Mouse (Mus musculus) lung, embryonic 14.5 days (tissue): ENCODE measurements around the gene Hormad1. TPM values are rescaled to one million over a fixed set of nuclear protein-coding genes. Genes with fewer than 3 reads are reported as not detected.

ENCODE experiments used
- ATAC-seq: fragments of 200-750 bp; cut with Nextera tagmentation; 2 replicates; pipeline ENCODE4 v1.8.0; 2017; ENCODE audit warnings: mild to moderate bottlenecking, moderate TSS enrichment, moderate library complexity; ENCODE audit not compliant: insufficient read depth
- DNase-seq: peaks from one replicate; pipeline ENCODE4 v3.0.0-alpha.2; 2015
- H3K27ac ChIP-seq: fragments of 300-500 bp; sonication (generic); 2 replicates; pipeline ENCODE4 v1.5.1; 2014; ENCODE audit warnings: low read depth, mild to moderate bottlenecking, moderate library complexity
- H3K27me3 ChIP-seq: fragments of 300-500 bp; sonication (generic); 2 replicates; pipeline ENCODE4 v1.6.1; 2014; ENCODE audit warnings: low read length, control low read depth; ENCODE audit not compliant: insufficient read depth
- H3K36me3 ChIP-seq: fragments of 300-500 bp; sonication (generic); 2 replicates; pipeline ENCODE4 v1.6.1; 2014; ENCODE audit warnings: control low read depth; ENCODE audit not compliant: insufficient read depth
- H3K4me1 ChIP-seq: fragments of 300-500 bp; sonication (generic); 2 replicates; pipeline ENCODE4 v1.6.1; 2014; ENCODE audit warnings: antibody characterized with exemption, control low read depth; ENCODE audit not compliant: insufficient read depth
- H3K4me2 ChIP-seq: fragments of 300-500 bp; sonication (generic); 2 replicates; pipeline ENCODE4 v1.6.1; 2014; ENCODE audit warnings: mild to moderate bottlenecking
- H3K4me3 ChIP-seq: fragments of 300-500 bp; sonication (generic); 2 replicates; pipeline ENCODE4 v1.5.1; 2014; ENCODE audit warnings: low read depth, low read length
- H3K9ac ChIP-seq: fragments of 300-500 bp; sonication (generic); 2 replicates; pipeline ENCODE4 v1.6.1; 2014
- H3K9me3 ChIP-seq: fragments of 300-500 bp; sonication (generic); 2 replicates; pipeline ENCODE4 v1.6.1; 2016; ENCODE audit warnings: low read depth, low read length, control low read depth
- CTCF ChIP-seq: IDR thresholded peaks from 2 replicates; pipeline ENCODE4 v1.5.1; 2016; ENCODE audit warnings: antibody characterized with exemption, low read depth
- WGBS: fragments of 180-500 bp; shearing (Covaris S2); extraction: QIAGEN DNeasy Blood & Tissue Kit; methylation state at CpG from one replicate; pipeline ENCODE4 v1.1.7; 2014; 5-methylcytosine and 5-hydroxymethylcytosine counted together
- polyA plus RNA-seq: library from polyadenylated mRNA; unstranded; fragments of >200 nt; fragmentation: Nextera tagmentation; extraction: Ambion mirVana; gene quantifications from 2 replicates; pipeline ENCODE4 v1.2.1, GENCODE M21; 2014

Hormad1 gene
- polyA plus RNA-seq, 1 experiment from 2014 or later, result not detected

- Histone ChIP-seq H3K4me1 (no peaks in the 10 kb centered on the region), H3K27me3 (no peaks in the 10 kb centered on the region), H3K4me2 (no peak overlapping the region), H3K36me3 (no peaks in the 10 kb centered on the region), H3K27ac (no peak overlapping the region), H3K9me3 (no peaks in the 10 kb centered on the region), H3K9ac (no peak overlapping the region), H3K4me3 (no peak overlapping the region)
- TF ChIP-seq CTCF, result no peak
- 90% methylated on average over 3 of the region's 3 CpGs for WGBS
- DNase-seq (no peak), ATAC-seq (no peak)
These were observed 1.3 kb downstream of the Hormad1 start for GRCm38 (mm10) chr3:95560738-95561137.

DNA sequence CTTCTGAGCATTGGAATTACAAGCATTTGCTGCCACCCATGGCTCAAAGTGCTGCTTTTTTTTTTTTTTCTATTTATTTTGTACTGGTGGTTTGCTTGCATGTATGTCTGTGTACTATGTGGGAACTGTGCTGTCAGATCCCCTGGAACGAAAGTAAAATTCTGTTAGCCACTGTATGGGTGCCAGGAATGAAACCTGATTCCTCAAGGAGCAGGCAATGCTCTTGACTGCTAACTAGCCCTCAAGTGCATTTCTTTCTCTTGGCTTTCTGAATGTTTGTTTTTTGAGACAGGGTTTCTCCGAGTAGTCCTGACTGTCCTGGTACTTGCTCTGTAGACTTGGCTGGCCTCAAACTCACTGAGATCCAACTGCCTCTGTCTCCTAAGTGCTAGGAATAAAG lies 2.3 kb downstream of the Hormad1 start:
- no peak overlapping the region for H3K4me2 ChIP-seq
- no peak overlapping the region for H3K27ac ChIP-seq
- 41% methylated on average over 2 of the region's 2 CpGs for WGBS
- H3K36me3 ChIP-seq, result no peaks in the 10 kb centered on the region
- H3K4me1 ChIP-seq, result no peaks in the 10 kb centered on the region
- ATAC-seq (no peak), DNase-seq (peak; percentile 36)
- no peak for TF ChIP-seq CTCF
- no peak overlapping the region for H3K9ac ChIP-seq
- no peaks in the 10 kb centered on the region for H3K9me3 ChIP-seq
- no peaks in the 10 kb centered on the region for H3K27me3 ChIP-seq
- H3K4me3 ChIP-seq, result no peak overlapping the region

DNA sequence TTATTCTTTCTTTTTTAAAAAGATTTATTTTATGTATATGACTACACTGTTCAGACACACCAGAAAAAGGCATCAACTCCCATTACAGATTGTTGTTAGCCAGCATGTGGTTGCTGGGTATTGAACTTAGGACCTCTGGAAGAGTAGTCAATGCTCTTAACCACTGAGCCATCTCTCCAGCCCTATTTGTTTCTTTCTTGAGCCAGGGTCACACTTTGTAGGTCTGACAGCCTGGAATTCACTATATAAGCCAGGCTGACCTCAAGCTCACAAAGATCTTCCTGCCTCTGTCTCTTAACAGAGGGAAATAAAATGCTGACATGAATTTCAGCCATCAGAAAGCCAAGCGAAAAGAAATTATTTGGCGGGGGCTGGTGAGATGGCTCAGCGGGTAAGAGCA lies 10.1 kb downstream of the Hormad1 start:
- no peak overlapping the region for H3K4me3 ChIP-seq
- H3K9me3 ChIP-seq, result no peaks in the 10 kb centered on the region
- no peaks in the 10 kb centered on the region for H3K36me3 ChIP-seq
- no peak for TF ChIP-seq CTCF
- 85% methylated on average over 3 of the region's 3 CpGs for WGBS
- H3K27me3 ChIP-seq, result no peaks in the 10 kb centered on the region
- H3K9ac ChIP-seq, result no peak overlapping the region
- H3K27ac ChIP-seq, result no peak overlapping the region
- no peak for DNase-seq
- ATAC-seq, result no peak
- H3K4me1 ChIP-seq, result no peaks in the 10 kb centered on the region
- no peak overlapping the region for H3K4me2 ChIP-seq

- no peak for TF ChIP-seq CTCF
- Histone ChIP-seq H3K4me1 (no peaks in the 10 kb centered on the region), H3K9me3 (no peaks in the 10 kb centered on the region), H3K4me3 (peak overlapping the region; percentile 61), H3K4me2 (peak overlapping the region; percentile 67), H3K36me3 (peaks cover 10% of the 10 kb centered on the region; the same call in 1 of the 2 replicates), H3K9ac (no peak overlapping the region), H3K27ac (peak overlapping the region; percentile 14; the same call in 1 of the 2 replicates), H3K27me3 (no peaks in the 10 kb centered on the region)
- WGBS, result 44% methylated on average over 8 of the region's 8 CpGs
- DNase-seq (no peak), ATAC-seq (no peak)
These were observed 28.5 kb downstream of the Hormad1 start for GRCm38 (mm10) chr3:95587754-95588603.

DNA sequence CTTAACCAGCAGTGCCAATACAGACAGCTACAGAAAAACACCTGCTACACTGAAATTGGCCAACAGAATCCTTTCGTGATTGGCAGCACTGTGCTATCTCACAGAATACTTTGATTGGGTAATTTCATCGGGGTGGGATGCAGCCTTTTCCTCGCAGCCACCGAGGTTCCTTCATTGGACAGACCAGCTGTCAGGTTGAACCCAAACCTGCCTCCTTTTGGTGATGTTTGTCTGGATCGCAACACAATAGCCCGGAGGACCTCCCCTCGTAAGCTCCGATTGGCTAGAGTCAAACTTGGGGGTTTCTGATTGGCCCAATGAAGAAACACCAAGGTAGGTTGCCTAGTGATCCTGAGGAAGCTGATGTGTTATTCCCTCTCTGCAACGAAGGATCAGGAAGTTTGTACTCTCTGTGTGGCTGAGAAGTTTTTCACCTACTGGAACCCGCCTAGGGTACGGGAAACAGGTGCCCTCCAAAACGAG lies 29.2 kb downstream of the Hormad1 start, which contains the start of gene Golph3l:
Gene Golph3l (plus strand): TSS at position 331 of the 483 bp plus-strand sequence.
- DNase-seq, result peak; percentile 97
- peaks cover 16% of the 10 kb centered on the region for H3K36me3 ChIP-seq
- H3K27me3 ChIP-seq, result no peaks in the 10 kb centered on the region
- H3K27ac ChIP-seq, result peak within 1 kb of the TSS; percentile 69
- H3K9me3 ChIP-seq, result no peaks in the 10 kb centered on the region
- H3K4me3 ChIP-seq, result peak within 1 kb of the TSS; percentile 61
- peak within 1 kb of the TSS; percentile 67 for H3K4me2 ChIP-seq
- peak; percentile 100 for ATAC-seq
- no peaks in the 10 kb centered on the region for H3K4me1 ChIP-seq
- H3K9ac ChIP-seq, result peak within 1 kb of the TSS; percentile 57
- TF ChIP-seq CTCF, result no peak
- WGBS, result under 1% methylated on average over 12 of the region's 12 CpGs

GRCm38 (mm10) chr3:95598734-95599133 lies 39.3 kb downstream of the Hormad1 start:
- H3K4me3 ChIP-seq, result no peak overlapping the region
- DNase-seq (no peak), ATAC-seq (no peak)
- H3K4me2 ChIP-seq, result no peak overlapping the region
- no peaks in the 10 kb centered on the region for H3K27me3 ChIP-seq
- TF ChIP-seq CTCF, result no peak
- no peaks in the 10 kb centered on the region for H3K4me1 ChIP-seq
- no peak overlapping the region for H3K9ac ChIP-seq
- no peaks in the 10 kb centered on the region for H3K9me3 ChIP-seq
- peaks cover 16% of the 10 kb centered on the region for H3K36me3 ChIP-seq
- no peak overlapping the region for H3K27ac ChIP-seq

DNA sequence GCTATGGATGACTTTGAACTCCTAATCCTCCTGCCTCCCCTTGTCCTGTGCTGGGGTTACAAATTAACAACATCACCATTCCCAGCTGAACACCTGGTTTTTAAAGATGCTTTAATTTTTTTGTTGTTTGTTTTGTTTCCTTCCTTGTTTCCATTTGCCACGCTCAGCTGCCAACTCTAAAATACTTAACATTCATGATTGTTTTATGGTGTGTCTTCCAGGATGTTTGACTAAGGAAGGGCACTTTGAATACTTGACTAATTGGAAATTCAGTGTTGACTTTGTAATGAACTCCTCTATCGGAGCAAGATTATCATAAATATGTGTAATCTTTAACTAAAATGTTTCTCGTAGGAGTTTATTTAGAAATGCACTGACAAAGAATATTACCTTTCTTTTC lies 41.8 kb downstream of the Hormad1 start:
- WGBS, result 76% methylated on average over 3 of the region's 3 CpGs
- H3K4me2 ChIP-seq, result no peak overlapping the region

More for the DNA sequence above, 41.8 kb downstream of the Hormad1 start:
- no peak for TF ChIP-seq CTCF
- Histone ChIP-seq H3K9ac (no peak overlapping the region), H3K9me3 (no peaks in the 10 kb centered on the region), H3K27ac (no peak overlapping the region), H3K27me3 (no peaks in the 10 kb centered on the region), H3K4me3 (no peak overlapping the region), H3K4me1 (no peaks in the 10 kb centered on the region), H3K36me3 (0 out of 2 replicates have a peak, but pooled peaks cover 3% of the 10 kb centered on the region)
- no peak for ATAC-seq
- DNase-seq, result no peak
